Mouse (Mus musculus) heart, postnatal 25 days (tissue): ENCODE measurements around the gene Spz1. TPM values are rescaled to one million over a fixed set of nuclear protein-coding genes. Genes with fewer than 3 reads are reported as not detected.

ENCODE experiments used
- DNase-seq: peaks from one replicate; pipeline ENCODE4 v3.0.0; 2022; ENCODE audit warnings: low spot score
- intact Hi-C: fragments of 180-260 bp; cut with DNase I; formaldehyde crosslinking; loops from one replicate; pipeline ENCODE4 v1.15.1; 2025
- total RNA-seq, 2 experiments: library from RNA; stranded (reverse); gene quantifications; 2 replicates each; pipeline ENCODE4 v1.2.3; 2021

Gene Spz1
- total RNA-seq, 2 experiments from 2014 or later: not detected

GRCm38 (mm10) chr13:92584094-92584717 lies 8.2 kb upstream of the Spz1 start:
- no peak for DNase-seq
- intact Hi-C loops: loop anchor here (5.0 kb wide), 1 partner anchor 43 kb away; no protein-coding TSS in a partner anchor

GRCm38 (mm10) chr13:92580220-92581043 lies 4.5 kb upstream of the Spz1 start:
- DNase-seq: peak; percentile 8
- intact Hi-C loops: loop anchor here (1.0 to 5.0 kb wide), 2 partner anchors 47 to 160 kb away; no protein-coding TSS in a partner anchor

- intact Hi-C loops: no loop called here
- DNase-seq: no peak
Observed at GRCm38 (mm10) chr13:92578210-92578609, 2.2 kb upstream of the Spz1 start.

- intact Hi-C loops: no loop called here
- DNase-seq: no peak
Observed at GRCm38 (mm10) chr13:92576688-92577087, 716 bp upstream of the Spz1 start.

- intact Hi-C loops: no loop called here
- no peak for DNase-seq
Observed at GRCm38 (mm10) chr13:92559429-92559828, 16.5 kb downstream of the Spz1 start.

GRCm38 (mm10) chr13:92557229-92557628 lies 18.7 kb downstream of the Spz1 start:
- intact Hi-C loops: no loop called here
- DNase-seq: no peak

- DNase-seq: no peak
- intact Hi-C loops: no loop called here
Observed at GRCm38 (mm10) chr13:92556458-92557126, 19.4 kb downstream of the Spz1 start.

- DNase-seq: no peak
- intact Hi-C loops: no loop called here
Observed at GRCm38 (mm10) chr13:92547093-92547492, 28.9 kb downstream of the Spz1 start.

- intact Hi-C loops: no loop called here
- DNase-seq: no peak
Observed at GRCm38 (mm10) chr13:92540997-92541396, 35.0 kb downstream of the Spz1 start.

GRCm38 (mm10) chr13:92539126-92539525 lies 36.8 kb downstream of the Spz1 start:
- DNase-seq: no peak
- intact Hi-C loops: no loop called here

- DNase-seq: no peak
- intact Hi-C loops: no loop called here
Observed at GRCm38 (mm10) chr13:92533801-92534200, 42.2 kb downstream of the Spz1 start.

GRCm38 (mm10) chr13:92532216-92532615 lies 43.8 kb downstream of the Spz1 start:
- no peak for DNase-seq
- intact Hi-C loops: no loop called here

GRCm38 (mm10) chr13:92531237-92531636 lies 44.7 kb downstream of the Spz1 start:
- DNase-seq: no peak
- intact Hi-C loops: no loop called here

- peak; percentile 95 for DNase-seq
- intact Hi-C loops: no loop called here
Observed at GRCm38 (mm10) chr13:92530721-92531211, 45.2 kb downstream of the Spz1 start, which contains the start of gene Zfyve16. Gene Zfyve16 (minus strand): TSS chr13:92530868.

GRCm38 (mm10) chr13:92529828-92530720 lies 45.9 kb downstream of the Spz1 start:
- intact Hi-C loops: no loop called here
- DNase-seq: no peak

Other genes starting within 250 kb of the Spz1 start
- gene Dhfr, start 221.4 kb downstream of the Spz1 start, total RNA-seq: under 1 TPM; 0.61 to 0.96 TPM
- gene Msh3, start 221.2 kb downstream of the Spz1 start, total RNA-seq: 10 to 100 TPM in 1 of 2 experiments, 1 to 10 TPM in 1; 8.0 to 10.3 TPM
- gene Ankrd34b, start 150.3 kb downstream of the Spz1 start, total RNA-seq: not detected
- gene Fam151b, start 92.2 kb downstream of the Spz1 start, total RNA-seq: 1 to 10 TPM; 1.9 to 2.2 TPM
- 10 to 100 TPM; 12.2 to 14.2 TPM for gene Zfyve16, start 45.3 kb downstream of the Spz1 start, total RNA-seq
- 10 to 100 TPM; 15.3 to 17.5 TPM for gene Serinc5, start 34.9 kb upstream of the Spz1 start, total RNA-seq
- gene Thbs4, start 218.6 kb upstream of the Spz1 start, total RNA-seq: 1 to 10 TPM; 3.9 to 6.0 TPM